Mouse (Mus musculus) heart, postnatal 36 days (tissue): ENCODE measurements around the gene Atp6v1g2. TPM values are rescaled to one million over a fixed set of nuclear protein-coding genes. Genes with fewer than 3 reads are reported as not detected.

Experiments used
- DNase-seq, 2 experiments: peaks; one replicate each; pipeline ENCODE4 v3.0.0; 2021 to 2022
- intact Hi-C: fragments of 180-260 bp; cut with DNase I; formaldehyde crosslinking; loops from one replicate; pipeline ENCODE4 v1.15.1; 2025
- total RNA-seq, 2 experiments: library from RNA; stranded (reverse); gene quantifications; 2 replicates each; pipeline ENCODE4 v1.2.3; 2021

Atp6v1g2 gene
- total RNA-seq, 2 experiments from 2014 or later, result 2.0 to 2.6 TPM

GRCm38 (mm10) chr17:35234903-35235302 lies 1.4 kb downstream of the Atp6v1g2 start:
- peak; percentile 54 to 66 for DNase-seq
- intact Hi-C loops, result loop anchor here (5.0 kb wide), 1 partner anchor 233 kb away; the partner anchor contains the start of gene Vars

GRCm38 (mm10) chr17:35235614-35236389 lies 2.3 kb downstream of the Atp6v1g2 start, which contains the start of gene Nfkbil1:
TSS of gene Nfkbil1 (minus strand) at chr17:35235792.
- intact Hi-C loops, result loop anchor here (2.0 to 5.0 kb wide), 3 partner anchors 67 to 234 kb away; partner anchors contain the start of gene Vars

GRCm38 (mm10) chr17:35236390-35236746 lies 2.9 kb downstream of the Atp6v1g2 start:
- DNase-seq, result peak; percentile 98 to 100
- intact Hi-C loops, result loop anchor here (2.0 to 5.0 kb wide), 3 partner anchors 68 to 234 kb away; partner anchors contain the start of gene Vars

More at GRCm38 (mm10) chr17:35235614-35236389, 2.3 kb downstream of the Atp6v1g2 start, which contains the start of gene Nfkbil1:
- DNase-seq, result peak; percentile 85 to 88

- DNase-seq, result no peak
- intact Hi-C loops, result loop anchor here (2.0 to 5.0 kb wide), 3 partner anchors 68 to 235 kb away; partner anchors contain the start of gene Vars
Observed at GRCm38 (mm10) chr17:35236996-35237395, 3.5 kb downstream of the Atp6v1g2 start.

- DNase-seq, result no peak
- intact Hi-C loops, result loop anchor here (2.0 to 5.0 kb wide), 3 partner anchors 69 to 235 kb away; partner anchors contain the start of gene Vars
Observed at GRCm38 (mm10) chr17:35237504-35237903, 4.0 kb downstream of the Atp6v1g2 start.

- no peak for DNase-seq
- intact Hi-C loops, result loop anchor here (5.0 to 10.0 kb wide), 2 partner anchors 237 to 345 kb away; partner anchors contain the start of genes C2, Ehmt2 and Vars
Observed at GRCm38 (mm10) chr17:35239700-35240099, 6.2 kb downstream of the Atp6v1g2 start.

GRCm38 (mm10) chr17:35240384-35241304 lies 7.2 kb downstream of the Atp6v1g2 start:
- no peak for DNase-seq
- intact Hi-C loops, result loop anchor here (10.0 kb wide), 1 partner anchor 346 kb away; the partner anchor contains the start of genes C2 and Ehmt2

GRCm38 (mm10) chr17:35241305-35242014 lies 8.0 kb downstream of the Atp6v1g2 start, which contains the start of gene Ddx39b:
TSS of gene Ddx39b (plus strand) at chr17:35241746.
- intact Hi-C loops, result loop anchor here (10.0 kb wide), 1 partner anchor 347 kb away; the partner anchor contains the start of genes C2 and Ehmt2
- DNase-seq, result peak; percentile 94 to 98

GRCm38 (mm10) chr17:35242015-35242941 lies 8.8 kb downstream of the Atp6v1g2 start:
- DNase-seq, result peak; percentile 50 to 73
- intact Hi-C loops, result loop anchor here (10.0 kb wide), 1 partner anchor 347 kb away; the partner anchor contains the start of genes C2 and Ehmt2

GRCm38 (mm10) chr17:35243086-35243485 lies 9.6 kb downstream of the Atp6v1g2 start:
- peak; percentile 49 to 60 for DNase-seq
- intact Hi-C loops, result loop anchor here (10.0 kb wide), 1 partner anchor 348 kb away; the partner anchor contains the start of genes C2 and Ehmt2

GRCm38 (mm10) chr17:35244999-35245398 lies 11.5 kb downstream of the Atp6v1g2 start:
- intact Hi-C loops, result loop anchor here (10.0 kb wide), 1 partner anchor 350 kb away; the partner anchor contains the start of genes C2 and Ehmt2

GRCm38 (mm10) chr17:35245731-35246623 lies 12.5 kb downstream of the Atp6v1g2 start:
- no peak for DNase-seq
- intact Hi-C loops, result loop anchor here (2.0 to 10.0 kb wide), 2 partner anchors 57 to 351 kb away; partner anchors contain the start of genes C2 and Ehmt2

More at GRCm38 (mm10) chr17:35244999-35245398, 11.5 kb downstream of the Atp6v1g2 start:
- no peak for DNase-seq

GRCm38 (mm10) chr17:35247144-35247543 lies 13.7 kb downstream of the Atp6v1g2 start:
- no peak for DNase-seq
- intact Hi-C loops, result loop anchor here (2.0 to 10.0 kb wide), 2 partner anchors 56 to 352 kb away; partner anchors contain the start of genes C2 and Ehmt2

GRCm38 (mm10) chr17:35248986-35249385 lies 15.5 kb downstream of the Atp6v1g2 start:
- DNase-seq, result no peak
- intact Hi-C loops, result loop anchor here (10.0 kb wide), 1 partner anchor 354 kb away; the partner anchor contains the start of genes C2 and Ehmt2

GRCm38 (mm10) chr17:35249451-35250197 lies 16.2 kb downstream of the Atp6v1g2 start:
- no peak for DNase-seq
- intact Hi-C loops, result loop anchor here (10.0 kb wide), 1 partner anchor 355 kb away; the partner anchor contains the start of genes C2 and Ehmt2
